Mouse (Mus musculus): ENCODE results near the gene Rab31.
"Not testable (repeated sequence)": the region's sequence is repeated elsewhere in the genome, so short reads cannot be mapped to it uniquely, and the experiment has no call there.

GRCm38 (mm10) chr17:65628823-65629532, 143.6 kb downstream of the Rab31 start:
- TF ChIP-seq POLR2A (IDR thresholded peaks at IDR 0.05; ENCODE audit: borderline replicate concordance, extremely low read depth, insufficient read depth, insufficient read length, poor library complexity, severe bottlenecking); CTCF (IDR thresholded peaks at IDR 0.05; ENCODE audit: borderline replicate concordance, extremely low read depth, insufficient read depth, insufficient read length): not testable (repeated sequence)

Data from brain, embryonic 14.5 days (tissue).